Mouse (Mus musculus): Measurements from ENCODE around the gene Socs5.
"Not testable (repeated sequence)": the region's sequence is repeated elsewhere in the genome, so short reads cannot be mapped to it uniquely, and the experiment has no call there.

Socs5 gene

GRCm38 (mm10) chr17:87107623-87108221 lies at the start of gene Socs5:
Socs5 (plus strand) TSS chr17:87107679.
- DNase-seq (ENCODE audit: low spot score), result no peak

GRCm38 (mm10) chr17:87062639-87063038 lies 44.8 kb upstream of the Socs5 start:
- DNase-seq (ENCODE audit: low spot score), result no peak

GRCm38 (mm10) chr17:87063461-87063860 lies 44.0 kb upstream of the Socs5 start:
- no peak for DNase-seq (ENCODE audit: low spot score)

GRCm38 (mm10) chr17:87063969-87064368 lies 43.5 kb upstream of the Socs5 start:
- no peak for DNase-seq (ENCODE audit: low spot score)

GRCm38 (mm10) chr17:87068997-87069396 lies 38.5 kb upstream of the Socs5 start:
- no peak for DNase-seq (ENCODE audit: low spot score)

GRCm38 (mm10) chr17:87072183-87072582 lies 35.3 kb upstream of the Socs5 start:
- DNase-seq (ENCODE audit: low spot score), result not testable (repeated sequence)

- DNase-seq (ENCODE audit: low spot score), result no peak
Measured at GRCm38 (mm10) chr17:87072766-87073440, 34.6 kb upstream of the Socs5 start.

- DNase-seq (ENCODE audit: low spot score), result no peak
Measured at GRCm38 (mm10) chr17:87073470-87073869, 34.0 kb upstream of the Socs5 start.

GRCm38 (mm10) chr17:87078217-87078616 lies 29.3 kb upstream of the Socs5 start:
- DNase-seq (ENCODE audit: low spot score), result not testable (repeated sequence)

- no peak for DNase-seq (ENCODE audit: low spot score)
Measured at GRCm38 (mm10) chr17:87080724-87081123, 26.8 kb upstream of the Socs5 start.

- DNase-seq (ENCODE audit: low spot score), result no peak
Measured at GRCm38 (mm10) chr17:87082547-87082946, 24.9 kb upstream of the Socs5 start.

GRCm38 (mm10) chr17:87083671-87084070 lies 23.8 kb upstream of the Socs5 start:
- DNase-seq (ENCODE audit: low spot score), result no peak

GRCm38 (mm10) chr17:87085726-87086125 lies 21.8 kb upstream of the Socs5 start:
- no peak for DNase-seq (ENCODE audit: low spot score)

GRCm38 (mm10) chr17:87089296-87089695 lies 18.2 kb upstream of the Socs5 start:
- DNase-seq (ENCODE audit: low spot score), result no peak

GRCm38 (mm10) chr17:87093061-87093460 lies 14.4 kb upstream of the Socs5 start:
- no peak for DNase-seq (ENCODE audit: low spot score)

- DNase-seq (ENCODE audit: low spot score), result no peak
Measured at GRCm38 (mm10) chr17:87096951-87097350, 10.5 kb upstream of the Socs5 start.

GRCm38 (mm10) chr17:87097576-87097975 lies 9.9 kb upstream of the Socs5 start:
- DNase-seq (ENCODE audit: low spot score), result no peak

- no peak for DNase-seq (ENCODE audit: low spot score)
Measured at GRCm38 (mm10) chr17:87100947-87101346, 6.5 kb upstream of the Socs5 start.

- DNase-seq (ENCODE audit: low spot score), result no peak
Measured at GRCm38 (mm10) chr17:87102636-87103035, 4.8 kb upstream of the Socs5 start.

- DNase-seq (ENCODE audit: low spot score), result no peak
Measured at GRCm38 (mm10) chr17:87103060-87103459, 4.4 kb upstream of the Socs5 start.

GRCm38 (mm10) chr17:87104276-87104675 lies 3.2 kb upstream of the Socs5 start:
- no peak for DNase-seq (ENCODE audit: low spot score)

GRCm38 (mm10) chr17:87105941-87106340 lies 1.5 kb upstream of the Socs5 start:
- DNase-seq (ENCODE audit: low spot score), result no peak

- DNase-seq (ENCODE audit: low spot score), result peak; percentile 98
Measured at GRCm38 (mm10) chr17:87106691-87107523, 572 bp upstream of the Socs5 start.

All from embryo, embryonic 10.5 days (tissue).